Mouse (Mus musculus): ENCODE data around the gene Tmem184b. TPM values are rescaled to one million over a fixed set of nuclear protein-coding genes. Genes with fewer than 3 reads are reported as not detected.

The Tmem184b gene
- polyA plus RNA-seq, 1 experiment from 2014 or later, result 42.4 TPM

- peaks cover 38% of the 10 kb centered on the region for H3K4me1 ChIP-seq (ENCODE audit: control insufficient read depth, insufficient read depth, low read depth, low read length)
- H3K27ac ChIP-seq (ENCODE audit: low read depth, low read length), result no peak overlapping the region; the same call in 1 of the 2 replicates
- no peaks in the 10 kb centered on the region for H3K27me3 ChIP-seq (replicated peaks; ENCODE audit: control insufficient read depth, insufficient read depth, low read length)
- no peak for ATAC-seq
- H3K4me3 ChIP-seq (ENCODE audit: low read length), result no peak overlapping the region
- 91% methylated on average over 11 of the region's 11 CpGs for WGBS
- no peaks in the 10 kb centered on the region for H3K9me3 ChIP-seq (ENCODE audit: control insufficient read depth, low read length)
- H3K36me3 ChIP-seq (ENCODE audit: control insufficient read depth, insufficient read depth, low read length), result peaks cover 32% of the 10 kb centered on the region
- no peak overlapping the region for H3K4me2 ChIP-seq (ENCODE audit: low read length)
- H3K9ac ChIP-seq (ENCODE audit: low read depth, low read length), result no peak overlapping the region
These were observed 29.0 kb upstream of the Tmem184b start for GRCm38 (mm10) chr15:79432328-79432727.

DNA sequence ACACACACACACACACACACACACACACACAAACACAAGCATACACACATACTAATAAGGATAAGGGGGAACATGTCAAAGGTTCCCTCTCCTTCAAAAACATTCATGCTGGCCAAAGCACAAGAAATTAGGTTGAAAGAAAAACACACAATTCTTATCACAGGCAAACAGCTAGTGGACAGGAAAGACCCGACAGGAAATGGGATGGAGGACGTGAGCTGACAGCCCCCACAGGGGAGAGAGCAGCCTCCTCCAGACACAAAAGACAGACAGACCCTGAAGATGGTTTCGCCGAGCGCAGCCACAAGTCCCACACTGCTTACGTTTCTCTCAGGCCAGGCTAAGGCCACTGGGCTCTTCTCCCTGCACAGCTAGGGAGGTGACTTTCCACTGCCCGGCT lies 28.6 kb upstream of the Tmem184b start:
- WGBS, result 69% methylated on average over 7 of the region's 7 CpGs
- ATAC-seq, result no peak
- no peak overlapping the region for H3K4me3 ChIP-seq (ENCODE audit: low read length)
- H3K36me3 ChIP-seq (ENCODE audit: control insufficient read depth, insufficient read depth, low read length), result peaks cover 33% of the 10 kb centered on the region
- H3K27me3 ChIP-seq (replicated peaks; ENCODE audit: control insufficient read depth, insufficient read depth, low read length), result no peaks in the 10 kb centered on the region
- peaks cover 34% of the 10 kb centered on the region for H3K4me1 ChIP-seq (ENCODE audit: control insufficient read depth, insufficient read depth, low read depth, low read length)
- no peak overlapping the region for H3K4me2 ChIP-seq (ENCODE audit: low read length)
- H3K9me3 ChIP-seq (ENCODE audit: control insufficient read depth, low read length), result no peaks in the 10 kb centered on the region
- H3K9ac ChIP-seq (ENCODE audit: low read depth, low read length), result no peak overlapping the region
- no peak overlapping the region for H3K27ac ChIP-seq (ENCODE audit: low read depth, low read length)

DNA sequence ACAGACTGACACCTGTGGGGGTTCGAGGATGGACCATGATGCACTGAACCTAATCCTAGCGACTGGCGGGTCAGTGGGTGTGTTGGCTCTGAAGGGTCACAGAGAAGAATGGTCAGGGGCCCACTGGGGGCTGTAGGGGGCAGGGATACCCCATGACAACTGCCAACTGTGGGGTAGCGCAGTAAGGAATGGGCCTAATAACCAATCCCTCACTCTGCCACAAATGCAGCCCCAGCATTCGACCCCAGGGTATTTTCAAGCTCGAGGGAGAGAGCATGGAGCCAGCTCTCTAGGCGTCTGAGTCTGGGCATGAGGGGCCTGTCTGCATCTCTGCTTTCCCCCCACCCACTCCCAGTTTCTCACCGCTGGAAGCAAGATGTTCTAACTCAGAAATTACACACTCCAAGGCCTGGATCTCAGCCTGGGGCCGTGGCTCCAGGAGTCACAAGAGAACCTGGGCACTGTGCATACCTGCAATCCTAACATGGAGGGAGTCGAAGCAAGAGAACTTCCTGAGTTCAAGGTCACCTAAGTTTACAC lies 27.2 kb upstream of the Tmem184b start:
- H3K36me3 ChIP-seq (ENCODE audit: control insufficient read depth, insufficient read depth, low read length), result peaks cover 41% of the 10 kb centered on the region
- H3K9ac ChIP-seq (ENCODE audit: low read depth, low read length), result no peak overlapping the region
- no peaks in the 10 kb centered on the region for H3K9me3 ChIP-seq (ENCODE audit: control insufficient read depth, low read length)
- H3K4me2 ChIP-seq (ENCODE audit: low read length), result no peak overlapping the region
- H3K27me3 ChIP-seq (replicated peaks; ENCODE audit: control insufficient read depth, insufficient read depth, low read length), result no peaks in the 10 kb centered on the region
- H3K4me1 ChIP-seq (ENCODE audit: control insufficient read depth, insufficient read depth, low read depth, low read length), result peaks cover 20% of the 10 kb centered on the region
- 74% methylated on average over 10 of the region's 10 CpGs for WGBS
- H3K27ac ChIP-seq (ENCODE audit: low read depth, low read length), result no peak overlapping the region
- H3K4me3 ChIP-seq (ENCODE audit: low read length), result no peak overlapping the region
- ATAC-seq, result no peak

DNA sequence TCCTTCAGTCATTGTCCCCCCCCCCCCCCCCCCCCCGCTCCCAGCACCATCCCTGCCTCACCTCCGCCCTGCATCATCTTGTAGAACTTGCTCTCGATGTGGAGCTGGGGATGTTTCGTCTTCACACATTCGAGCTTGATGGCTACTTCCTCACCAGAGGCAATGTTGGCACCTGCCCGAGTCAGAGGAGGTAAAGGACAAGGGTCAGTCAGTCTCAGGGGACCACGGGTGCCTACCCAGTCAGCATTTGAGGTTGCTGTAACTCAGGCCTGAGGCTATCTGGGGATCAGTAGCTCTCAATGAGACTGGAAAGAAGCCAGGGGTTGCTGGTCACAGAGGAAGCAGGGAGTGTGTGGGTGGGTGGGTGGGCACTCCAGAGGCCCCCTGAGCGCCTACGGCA lies 26.6 kb upstream of the Tmem184b start:
- WGBS, result 90% methylated on average over 8 of the region's 9 CpGs

DNA sequence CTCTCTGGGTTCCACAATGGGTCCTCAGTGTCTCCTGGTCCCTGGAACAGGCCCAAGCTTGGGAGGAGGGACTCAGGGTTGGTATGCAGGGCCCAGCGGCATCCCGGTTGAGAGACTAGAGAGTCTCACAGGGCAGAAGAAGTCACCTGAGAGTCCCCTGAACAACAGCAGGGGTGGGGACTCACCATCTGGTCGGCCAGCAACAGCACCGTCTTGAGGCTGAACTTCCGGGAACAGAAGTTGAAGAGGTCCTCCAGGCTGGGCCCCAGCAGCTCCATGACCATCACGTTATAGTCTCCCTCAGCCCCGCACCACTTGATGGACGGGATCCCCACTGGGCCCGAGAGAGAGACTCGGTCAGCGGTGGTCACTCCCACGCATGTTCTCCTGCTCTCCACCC lies 26.2 kb upstream of the Tmem184b start:
- Histone ChIP-seq H3K9ac (ENCODE audit: low read depth, low read length) (no peak overlapping the region), H3K4me3 (ENCODE audit: low read length) (no peak overlapping the region), H3K4me2 (ENCODE audit: low read length) (no peak overlapping the region), H3K36me3 (ENCODE audit: control insufficient read depth, insufficient read depth, low read length) (peaks cover 42% of the 10 kb centered on the region), H3K27me3 (replicated peaks; ENCODE audit: control insufficient read depth, insufficient read depth, low read length) (no peaks in the 10 kb centered on the region), H3K4me1 (ENCODE audit: control insufficient read depth, insufficient read depth, low read depth, low read length) (peaks cover 11% of the 10 kb centered on the region; the same call in 1 of the 2 replicates), H3K27ac (ENCODE audit: low read depth, low read length) (no peak overlapping the region), H3K9me3 (ENCODE audit: control insufficient read depth, low read length) (no peaks in the 10 kb centered on the region)
- WGBS, result 87% methylated on average over 12 of the region's 12 CpGs
- no peak for ATAC-seq

More for the DNA sequence above, 26.6 kb upstream of the Tmem184b start:
- H3K4me1 ChIP-seq (ENCODE audit: control insufficient read depth, insufficient read depth, low read depth, low read length), result peaks cover 15% of the 10 kb centered on the region
- H3K9ac ChIP-seq (ENCODE audit: low read depth, low read length), result no peak overlapping the region
- H3K27me3 ChIP-seq (replicated peaks; ENCODE audit: control insufficient read depth, insufficient read depth, low read length), result no peaks in the 10 kb centered on the region
- H3K27ac ChIP-seq (ENCODE audit: low read depth, low read length), result no peak overlapping the region
- no peak overlapping the region for H3K4me2 ChIP-seq (ENCODE audit: low read length)
- ATAC-seq, result no peak
- no peaks in the 10 kb centered on the region for H3K9me3 ChIP-seq (ENCODE audit: control insufficient read depth, low read length)
- H3K36me3 ChIP-seq (ENCODE audit: control insufficient read depth, insufficient read depth, low read length), result peaks cover 44% of the 10 kb centered on the region
- no peak overlapping the region for H3K4me3 ChIP-seq (ENCODE audit: low read length)

DNA sequence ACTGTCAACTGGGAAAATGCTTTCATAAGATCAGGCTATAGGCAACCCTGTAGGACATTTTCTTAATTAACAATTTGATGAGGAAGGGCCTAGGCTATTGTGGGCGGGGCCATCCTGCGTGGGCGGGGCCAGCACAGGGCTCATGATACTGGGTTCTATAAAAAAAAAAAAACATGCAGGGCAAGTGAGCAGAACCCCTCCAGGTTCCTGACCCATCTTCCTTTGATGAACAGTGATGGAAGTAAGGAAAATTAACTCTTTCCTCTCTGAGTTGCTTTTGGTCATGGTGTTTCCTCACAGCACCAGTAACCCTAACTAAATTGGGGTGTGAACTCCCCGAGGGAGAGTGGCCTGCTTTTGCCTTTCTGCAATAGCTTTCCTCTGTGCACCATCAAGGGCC lies 25.2 kb upstream of the Tmem184b start:
- no peak overlapping the region for H3K4me3 ChIP-seq (ENCODE audit: low read length)
- H3K9me3 ChIP-seq (ENCODE audit: control insufficient read depth, low read length), result no peaks in the 10 kb centered on the region
- H3K9ac ChIP-seq (ENCODE audit: low read depth, low read length), result no peak overlapping the region
- no peak overlapping the region for H3K4me2 ChIP-seq (ENCODE audit: low read length)
- no peak for ATAC-seq
- H3K27ac ChIP-seq (ENCODE audit: low read depth, low read length), result no peak overlapping the region
- peaks cover 11% of the 10 kb centered on the region; the same call in 1 of the 2 replicates for H3K4me1 ChIP-seq (ENCODE audit: control insufficient read depth, insufficient read depth, low read depth, low read length)
- 82% methylated on average over 4 of the region's 4 CpGs for WGBS
- H3K27me3 ChIP-seq (replicated peaks; ENCODE audit: control insufficient read depth, insufficient read depth, low read length), result no peaks in the 10 kb centered on the region
- H3K36me3 ChIP-seq (ENCODE audit: control insufficient read depth, insufficient read depth, low read length), result peaks cover 49% of the 10 kb centered on the region

- Histone ChIP-seq H3K9me3 (ENCODE audit: control insufficient read depth, low read length) (no peaks in the 10 kb centered on the region), H3K27me3 (replicated peaks; ENCODE audit: control insufficient read depth, insufficient read depth, low read length) (no peaks in the 10 kb centered on the region), H3K4me3 (ENCODE audit: low read length) (no peak overlapping the region), H3K4me2 (ENCODE audit: low read length) (no peak overlapping the region), H3K4me1 (ENCODE audit: control insufficient read depth, insufficient read depth, low read depth, low read length) (peaks cover 4% of the 10 kb centered on the region; the same call in 1 of the 2 replicates), H3K36me3 (ENCODE audit: control insufficient read depth, insufficient read depth, low read length) (peaks cover 57% of the 10 kb centered on the region), H3K9ac (ENCODE audit: low read depth, low read length) (no peak overlapping the region), H3K27ac (ENCODE audit: low read depth, low read length) (no peak overlapping the region)
- ATAC-seq, result no peak
- 80% methylated on average over 6 of the region's 6 CpGs for WGBS
These were observed 24.1 kb upstream of the Tmem184b start for GRCm38 (mm10) chr15:79427516-79427915.

GRCm38 (mm10) chr15:79425516-79425915 lies 22.1 kb upstream of the Tmem184b start:
- Histone ChIP-seq H3K4me3 (ENCODE audit: low read length) (no peak overlapping the region), H3K36me3 (ENCODE audit: control insufficient read depth, insufficient read depth, low read length) (peaks cover 66% of the 10 kb centered on the region), H3K9ac (ENCODE audit: low read depth, low read length) (no peak overlapping the region), H3K27me3 (replicated peaks; ENCODE audit: control insufficient read depth, insufficient read depth, low read length) (no peaks in the 10 kb centered on the region), H3K4me1 (ENCODE audit: control insufficient read depth, insufficient read depth, low read depth, low read length) (no peaks in the 10 kb centered on the region), H3K27ac (ENCODE audit: low read depth, low read length) (no peak overlapping the region), H3K9me3 (ENCODE audit: control insufficient read depth, low read length) (no peaks in the 10 kb centered on the region), H3K4me2 (ENCODE audit: low read length) (no peak overlapping the region)
- no peak for ATAC-seq
- WGBS, result 92% methylated on average over 11 of the region's 11 CpGs

GRCm38 (mm10) chr15:79424602-79425001 lies 21.2 kb upstream of the Tmem184b start:
- 91% methylated on average over 17 of the region's 17 CpGs for WGBS

More at GRCm38 (mm10) chr15:79424602-79425001, 21.2 kb upstream of the Tmem184b start:
- H3K4me3 ChIP-seq (ENCODE audit: low read length), result no peak overlapping the region
- no peak overlapping the region for H3K27ac ChIP-seq (ENCODE audit: low read depth, low read length)
- H3K4me2 ChIP-seq (ENCODE audit: low read length), result no peak overlapping the region
- H3K27me3 ChIP-seq (replicated peaks; ENCODE audit: control insufficient read depth, insufficient read depth, low read length), result no peaks in the 10 kb centered on the region
- peaks cover 70% of the 10 kb centered on the region for H3K36me3 ChIP-seq (ENCODE audit: control insufficient read depth, insufficient read depth, low read length)
- no peaks in the 10 kb centered on the region for H3K9me3 ChIP-seq (ENCODE audit: control insufficient read depth, low read length)
- no peak overlapping the region for H3K9ac ChIP-seq (ENCODE audit: low read depth, low read length)
- H3K4me1 ChIP-seq (ENCODE audit: control insufficient read depth, insufficient read depth, low read depth, low read length), result no peaks in the 10 kb centered on the region
- no peak for ATAC-seq

All from hindbrain, embryonic 16.5 days (tissue).